Mouse (Mus musculus) megakaryocyte, embryonic 14.5 days (primary cell): ENCODE measurements around the gene Myo1e.

ENCODE experiments used
- FLI1 ChIP-seq: IDR thresholded peaks from 2 replicates; pipeline ENCODE4 v1.6.1; 2012; ENCODE audit warnings: low read length, inconsistent platforms, mixed read lengths
- GATA1 ChIP-seq: IDR thresholded peaks from 3 replicates; pipeline ENCODE4 v1.6.1; 2012; ENCODE audit warnings: mixed read lengths, low read length, inconsistent platforms, borderline replicate concordance

- no peak for TF ChIP-seq GATA1
- TF ChIP-seq FLI1, result no peak
These were observed 4.4 kb upstream of the Myo1e start for GRCm38 (mm10) chr9:70202753-70203152.
